ENCODE assay signal across 30 mouse cellular contexts in the genomic region with DNA sequence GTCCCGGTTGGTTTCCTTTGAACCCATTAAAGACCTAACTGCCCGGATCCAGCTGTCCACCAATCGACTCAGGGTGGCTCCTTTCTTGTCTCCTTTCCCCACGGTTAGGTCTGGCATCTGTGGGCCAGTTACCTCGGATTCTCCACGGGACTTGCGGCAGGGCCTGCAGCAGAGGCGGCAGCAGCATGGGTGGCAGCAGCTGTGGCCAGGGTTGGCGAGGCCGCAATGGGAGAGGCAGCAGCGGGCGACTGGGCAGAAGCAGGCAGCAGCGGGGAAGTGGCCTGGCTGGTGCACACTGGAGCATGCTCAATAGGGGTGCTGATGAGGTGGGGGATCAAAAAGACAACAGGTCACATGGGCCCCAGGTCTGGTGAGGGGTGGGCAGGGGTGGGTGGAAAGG. TPM values are rescaled to one million over a fixed set of nuclear protein-coding genes. Genes with fewer than 3 reads are reported as not detected.
DNase-seq lines count a peak whose midpoint lies in the region; ATAC-seq and TF ChIP-seq lines count a peak whose summit lies in the region.
"Had no signal": no experiment of that assay in that cellular context is flagged by ENCODE, and none has a peak within 500 bp of the region (broad histone marks: within the 10 kb centered on the region; RNA-seq: fewer than 3 reads in every experiment).

No protein-coding gene starts in this region.

- peak overlapping the region; percentile 30; the same call in 1 of the 2 replicates for H3K9ac ChIP-seq in heart, adult 2 months (ENCODE audit: low read depth, low read length)
- H3K9ac ChIP-seq in hindbrain, embryonic 12.5 days = no peak overlapping the region
- no peak overlapping the region for H3K9ac ChIP-seq in hindbrain, embryonic 11.5 days (ENCODE audit: low read depth, low read length)
- H3K9ac ChIP-seq in heart, embryonic 15.5 days = no peak overlapping the region
- H3K9ac ChIP-seq: embryonic facial prominence, embryonic 12.5 days; forebrain, embryonic 15.5 days; limb, embryonic 13.5 days; liver, embryonic 13.5 days; lung, embryonic 15.5 days; midbrain, embryonic 12.5 days had no signal

- TF ChIP-seq POLR2A in heart, adult 2 months (IDR thresholded peaks at IDR 0.05; ENCODE audit: insufficient read depth, low read depth, low read length) = no peak

- DNase-seq in heart, adult 2 months = peak in 1 of 2 experiments; percentile 34
- DNase-seq in heart, postnatal 25 days (ENCODE audit: low spot score) = no peak
- no peak for DNase-seq in hindbrain, embryonic 11.5 days (ENCODE audit: low spot score)
- DNase-seq in right cerebral cortex, adult 18-20 months = no peak
- DNase-seq: adrenal gland, adult 8-10 months; cerebellum, adult 9-11 months; kidney, adult 18-20 months; kidney, postnatal 10 days; liver, embryonic 13.5 days; retina, postnatal 1 day; right cerebral cortex, postnatal 4 days had no signal

- no peak overlapping the region for H3K4me2 ChIP-seq in hindbrain, embryonic 12.5 days (replicated peaks)
- no peak overlapping the region for H3K4me2 ChIP-seq in hindbrain, embryonic 11.5 days (replicated peaks; ENCODE audit: low read depth, low read length)
- no peak overlapping the region for H3K4me2 ChIP-seq in heart, embryonic 15.5 days
- H3K4me2 ChIP-seq: embryonic facial prominence, embryonic 12.5 days; forebrain, embryonic 15.5 days; limb, embryonic 13.5 days; liver, embryonic 13.5 days; lung, embryonic 15.5 days; midbrain, embryonic 12.5 days had no signal

- peaks cover 16% of the 10 kb centered on the region for H3K4me1 ChIP-seq in heart, adult 2 months (ENCODE audit: control insufficient read depth, insufficient read depth, low read length)
- no peaks in the 10 kb centered on the region for H3K4me1 ChIP-seq in hindbrain, embryonic 12.5 days
- no peaks in the 10 kb centered on the region for H3K4me1 ChIP-seq in hindbrain, embryonic 11.5 days (replicated peaks; ENCODE audit: control insufficient read depth, insufficient read depth, low read length)
- H3K4me1 ChIP-seq in E14TG2a.4 (replicated peaks; ENCODE audit: low read depth, low read length) = peaks cover 37% of the 10 kb centered on the region
- H3K4me1 ChIP-seq in heart, embryonic 15.5 days (replicated peaks) = peaks cover 39% of the 10 kb centered on the region
- H3K4me1 ChIP-seq: forebrain, embryonic 15.5 days; liver, embryonic 13.5 days; lung, embryonic 15.5 days; midbrain, embryonic 12.5 days had no signal

- no peaks in the 10 kb centered on the region for H3K27me3 ChIP-seq in heart, adult 2 months (ENCODE audit: control insufficient read depth, insufficient read depth, low read length)
- H3K27me3 ChIP-seq in hindbrain, embryonic 12.5 days = peaks cover 8% of the 10 kb centered on the region; the same call in 1 of the 2 replicates
- no peaks in the 10 kb centered on the region for H3K27me3 ChIP-seq in hindbrain, embryonic 11.5 days (ENCODE audit: control insufficient read depth, insufficient read depth, low read length)
- peaks cover 22% of the 10 kb centered on the region for H3K27me3 ChIP-seq in E14TG2a.4 (ENCODE audit: insufficient read depth, low read length)
- no peaks in the 10 kb centered on the region for H3K27me3 ChIP-seq in heart, embryonic 15.5 days
- H3K27me3 ChIP-seq: CH12.LX; embryonic facial prominence, embryonic 12.5 days; forebrain, embryonic 15.5 days; midbrain, embryonic 12.5 days had no signal

- H3K36me3 ChIP-seq in heart, adult 2 months (ENCODE audit: control insufficient read depth, insufficient read depth, low read length) = peaks cover 8% of the 10 kb centered on the region; the same call in 1 of the 2 replicates
- no peaks in the 10 kb centered on the region for H3K36me3 ChIP-seq in hindbrain, embryonic 12.5 days
- no peaks in the 10 kb centered on the region for H3K36me3 ChIP-seq in hindbrain, embryonic 11.5 days (ENCODE audit: control insufficient read depth, insufficient read depth, low read length)
- no peaks in the 10 kb centered on the region for H3K36me3 ChIP-seq in E14TG2a.4 (ENCODE audit: insufficient read depth, low read length)
- H3K36me3 ChIP-seq in heart, embryonic 15.5 days = peaks cover 53% of the 10 kb centered on the region; the same call in 1 of the 2 replicates
- H3K36me3 ChIP-seq: embryonic facial prominence, embryonic 12.5 days; forebrain, embryonic 15.5 days; limb, embryonic 13.5 days; liver, embryonic 13.5 days; lung, embryonic 15.5 days; midbrain, embryonic 12.5 days had no signal

- no peaks in the 10 kb centered on the region for H3K79me2 ChIP-seq in heart, adult 2 months (replicated peaks; ENCODE audit: control insufficient read depth, insufficient read depth, low read length)

- intact Hi-C loops in heart, adult 2 months (cut with DNase I) = no loop called here
- intact Hi-C loops in heart, postnatal 25 days (cut with DNase I) = loop anchor here (10.0 kb wide), 2 partner anchors 280 to 470 kb away; a partner anchor contains a TSS

- 36% methylated on average over 13 of the region's 13 CpGs for WGBS in heart, adult 2 months
- 61% methylated on average over 13 of the region's 13 CpGs for WGBS in hindbrain, embryonic 12.5 days
- WGBS in hindbrain, embryonic 11.5 days = 76% methylated on average over 13 of the region's 13 CpGs
- 63% methylated on average over 13 of the region's 13 CpGs for WGBS in heart, embryonic 15.5 days

- no peak overlapping the region for H3K27ac ChIP-seq in heart, adult 2 months
- 0 out of 2 replicates have a peak overlapping the region, but pooled peaks have one; percentile 40 for H3K27ac ChIP-seq in hindbrain, embryonic 12.5 days
- H3K27ac ChIP-seq in hindbrain, embryonic 11.5 days (ENCODE audit: low read depth, low read length) = no peak overlapping the region
- peak overlapping the region; percentile 65 for H3K27ac ChIP-seq in heart, embryonic 15.5 days
- H3K27ac ChIP-seq: embryonic facial prominence, embryonic 12.5 days; forebrain, embryonic 15.5 days; limb, embryonic 13.5 days; liver, embryonic 13.5 days; lung, embryonic 15.5 days; macrophage; midbrain, embryonic 12.5 days; stomach, postnatal 0 days had no signal

- ATAC-seq in hindbrain, embryonic 12.5 days (ENCODE audit: low FRiP score) = 0 out of 2 replicates have a peak, but pooled peaks have one; percentile 38
- ATAC-seq in hindbrain, embryonic 11.5 days (ENCODE audit: low FRiP score) = no peak; the same call in 1 of the 2 replicates
- ATAC-seq in heart, embryonic 15.5 days (replicated peaks; ENCODE audit: insufficient number of reproducible peaks, insufficient read depth, low FRiP score, low read depth) = no peak; the same call in 1 of the 2 replicates
- ATAC-seq: forebrain, embryonic 15.5 days had no signal

- TF ChIP-seq EP300 in heart, adult 2 months (IDR thresholded peaks at IDR 0.05; ENCODE audit: insufficient read depth, low read depth, low read length) = no peak

- H3K4me3 ChIP-seq in heart, adult 2 months = no peak overlapping the region
- no peak overlapping the region for H3K4me3 ChIP-seq in hindbrain, embryonic 12.5 days
- no peak overlapping the region for H3K4me3 ChIP-seq in hindbrain, embryonic 11.5 days (ENCODE audit: low read depth, low read length)
- peak overlapping the region; percentile 75 for H3K4me3 ChIP-seq in E14TG2a.4 (replicated peaks; ENCODE audit: low read length)
- no peak overlapping the region for H3K4me3 ChIP-seq in heart, embryonic 15.5 days
- H3K4me3 ChIP-seq: embryonic facial prominence, embryonic 12.5 days; erythroblast, embryonic 14.5 days; forebrain, embryonic 15.5 days; limb, embryonic 13.5 days; liver, embryonic 13.5 days; lung, embryonic 15.5 days; midbrain, embryonic 12.5 days had no signal

- no peaks in the 10 kb centered on the region for H3K9me3 ChIP-seq in hindbrain, embryonic 12.5 days (replicated peaks)
- H3K9me3 ChIP-seq in hindbrain, embryonic 11.5 days (ENCODE audit: control insufficient read depth, low read length) = no peaks in the 10 kb centered on the region
- H3K9me3 ChIP-seq in E14TG2a.4 (ENCODE audit: low read length) = no peaks in the 10 kb centered on the region
- H3K9me3 ChIP-seq in heart, embryonic 15.5 days (replicated peaks) = no peaks in the 10 kb centered on the region
- H3K9me3 ChIP-seq: embryonic facial prominence, embryonic 12.5 days; forebrain, embryonic 15.5 days; limb, embryonic 13.5 days; liver, embryonic 13.5 days; lung, embryonic 15.5 days; midbrain, embryonic 12.5 days had no signal

- no peak for TF ChIP-seq CTCF in heart, adult 2 months (IDR thresholded peaks at IDR 0.05)
- no peak for TF ChIP-seq CTCF in E14TG2a.4 (conservative IDR thresholded peaks at IDR 0.05; ENCODE audit: low read length)

RNA-seq across cellular contexts. Expression of a gene that starts 32.6 kb away (rescaled TPM):
- not detected for total RNA-seq in heart, adult 2 months (2021)
- polyA plus RNA-seq in heart, adult 2 months (2012; rRNA removed) = not detected in 2 replicates
- not detected for total RNA-seq in heart, postnatal 25 days (2021)
- polyA plus RNA-seq in hindbrain, embryonic 12.5 days (2016; fragmentation: Nextera tagmentation; extraction: Ambion mirVana) = not detected in 2 replicates
- polyA plus RNA-seq in hindbrain, embryonic 11.5 days (2014; fragmentation: Nextera tagmentation; extraction: Ambion mirVana) = not detected in 2 replicates
- not detected in 2 replicates for polyA plus RNA-seq in heart, embryonic 15.5 days (2015; fragmentation: Nextera tagmentation; extraction: Ambion mirVana)
- total RNA-seq: adrenal gland, adult 8-10 months; gastrocnemius, postnatal 4 days; layer of hippocampus, adult 18-20 months; layer of hippocampus, postnatal 25 days; left cerebral cortex, postnatal 10 days had no signal
- polyA plus RNA-seq: cortical plate, adult 2 months; embryonic facial prominence, embryonic 12.5 days; forebrain, embryonic 15.5 days; limb, embryonic 13.5 days; liver, embryonic 13.5 days; lung, embryonic 15.5 days; macrophage; midbrain, embryonic 12.5 days; stomach, postnatal 0 days; thymus, postnatal 0 days had no signal

RNA-seq across cellular contexts. Expression of a gene that starts 33.3 kb away (rescaled TPM):
- total RNA-seq in heart, adult 2 months (2021) = 1,000 to 10,000 TPM in 1 of 2 experiments, 100 to 1,000 TPM in 1; 940 to 1,084 TPM
- 1,077 and 1,138 TPM in 2 replicates for polyA plus RNA-seq in heart, adult 2 months (2012; rRNA removed)
- 1,000 to 10,000 TPM; 1,007 to 1,096 TPM for total RNA-seq in heart, postnatal 25 days (2021)
- polyA plus RNA-seq in hindbrain, embryonic 12.5 days (2016; fragmentation: Nextera tagmentation; extraction: Ambion mirVana) = 0.22 and 1.9 TPM in 2 replicates
- polyA plus RNA-seq in hindbrain, embryonic 11.5 days (2014; fragmentation: Nextera tagmentation; extraction: Ambion mirVana) = 0.28 and 0.29 TPM in 2 replicates
- 300 and 308 TPM in 2 replicates for polyA plus RNA-seq in heart, embryonic 15.5 days (2015; fragmentation: Nextera tagmentation; extraction: Ambion mirVana)
- polyA plus RNA-seq: erythroblast, embryonic 14.5 days; macrophage had no signal

RNA-seq across cellular contexts. Expression of a gene that starts 44.7 kb away (rescaled TPM):
- 1 to 10 TPM; 2.4 to 2.6 TPM for total RNA-seq in heart, adult 2 months (2021)
- polyA plus RNA-seq in heart, adult 2 months (2012; rRNA removed) = 7.9 and 9.2 TPM in 2 replicates
- 1 to 10 TPM; 2.6 to 2.9 TPM for total RNA-seq in heart, postnatal 25 days (2021)
- not detected in 2 replicates for polyA plus RNA-seq in hindbrain, embryonic 12.5 days (2016; fragmentation: Nextera tagmentation; extraction: Ambion mirVana)
- polyA plus RNA-seq in hindbrain, embryonic 11.5 days (2014; fragmentation: Nextera tagmentation; extraction: Ambion mirVana) = not detected in 2 replicates
- polyA plus RNA-seq in heart, embryonic 15.5 days (2015; fragmentation: Nextera tagmentation; extraction: Ambion mirVana) = 5.0 and 5.6 TPM in 2 replicates
- total RNA-seq: CH12.LX; layer of hippocampus, adult 18-20 months; layer of hippocampus, postnatal 25 days; left cerebral cortex, postnatal 10 days had no signal
- polyA plus RNA-seq: cortical plate, adult 2 months; erythroblast, embryonic 14.5 days; forebrain, embryonic 15.5 days; limb, embryonic 13.5 days; liver, embryonic 13.5 days; macrophage; midbrain, embryonic 12.5 days; stomach, postnatal 0 days; thymus, postnatal 0 days; urinary bladder, adult 2 months had no signal

RNA-seq across cellular contexts. Expression of a gene that starts 52.1 kb away (rescaled TPM):
- 10 to 100 TPM; 58.4 to 62.5 TPM for total RNA-seq in heart, adult 2 months (2021)
- polyA plus RNA-seq in heart, adult 2 months (2012; rRNA removed) = 13.8 and 38.2 TPM in 2 replicates
- total RNA-seq in heart, postnatal 25 days (2021) = 10 to 100 TPM; 71.8 to 77.5 TPM
- polyA plus RNA-seq in hindbrain, embryonic 12.5 days (2016; fragmentation: Nextera tagmentation; extraction: Ambion mirVana) = 47.6 and 50.4 TPM in 2 replicates
- 44.9 and 48.9 TPM in 2 replicates for polyA plus RNA-seq in hindbrain, embryonic 11.5 days (2014; fragmentation: Nextera tagmentation; extraction: Ambion mirVana)
- polyA plus RNA-seq in heart, embryonic 15.5 days (2015; fragmentation: Nextera tagmentation; extraction: Ambion mirVana) = 35.5 and 36.2 TPM in 2 replicates
- polyA plus RNA-seq: erythroblast, embryonic 14.5 days had no signal

Comparison
In these comparisons a context has a peak if more than half of its experiments do, and no peak if none do; other contexts are left out.
1. H3K27ac ChIP-seq: peak in hindbrain, embryonic 12.5 days (single experiment) and heart, embryonic 15.5 days (single experiment); none in heart, adult 2 months (single experiment) and hindbrain, embryonic 11.5 days (single experiment).
2. RNA of a gene that starts 33.3 kb away (polyA plus RNA-seq): 1,077 to 1,138 TPM in heart, adult 2 months and 300 to 308 TPM in heart, embryonic 15.5 days; 0.28 to 0.29 TPM in hindbrain, embryonic 11.5 days and 0.22 to 1.9 TPM in hindbrain, embryonic 12.5 days; every median in the first group is over 100 times any median in the second.